Mouse (Mus musculus) spleen, embryonic (tissue): ENCODE data around the gene Grin2c.

ENCODE experiments used
- CTCF ChIA-PET: fragments of 350-600 bp; sonication (Branson Sonifier 250); formaldehyde crosslinking; loops from one replicate; lab custom pipeline; 2022; lab: Charles Lee

The Grin2c gene

DNA sequence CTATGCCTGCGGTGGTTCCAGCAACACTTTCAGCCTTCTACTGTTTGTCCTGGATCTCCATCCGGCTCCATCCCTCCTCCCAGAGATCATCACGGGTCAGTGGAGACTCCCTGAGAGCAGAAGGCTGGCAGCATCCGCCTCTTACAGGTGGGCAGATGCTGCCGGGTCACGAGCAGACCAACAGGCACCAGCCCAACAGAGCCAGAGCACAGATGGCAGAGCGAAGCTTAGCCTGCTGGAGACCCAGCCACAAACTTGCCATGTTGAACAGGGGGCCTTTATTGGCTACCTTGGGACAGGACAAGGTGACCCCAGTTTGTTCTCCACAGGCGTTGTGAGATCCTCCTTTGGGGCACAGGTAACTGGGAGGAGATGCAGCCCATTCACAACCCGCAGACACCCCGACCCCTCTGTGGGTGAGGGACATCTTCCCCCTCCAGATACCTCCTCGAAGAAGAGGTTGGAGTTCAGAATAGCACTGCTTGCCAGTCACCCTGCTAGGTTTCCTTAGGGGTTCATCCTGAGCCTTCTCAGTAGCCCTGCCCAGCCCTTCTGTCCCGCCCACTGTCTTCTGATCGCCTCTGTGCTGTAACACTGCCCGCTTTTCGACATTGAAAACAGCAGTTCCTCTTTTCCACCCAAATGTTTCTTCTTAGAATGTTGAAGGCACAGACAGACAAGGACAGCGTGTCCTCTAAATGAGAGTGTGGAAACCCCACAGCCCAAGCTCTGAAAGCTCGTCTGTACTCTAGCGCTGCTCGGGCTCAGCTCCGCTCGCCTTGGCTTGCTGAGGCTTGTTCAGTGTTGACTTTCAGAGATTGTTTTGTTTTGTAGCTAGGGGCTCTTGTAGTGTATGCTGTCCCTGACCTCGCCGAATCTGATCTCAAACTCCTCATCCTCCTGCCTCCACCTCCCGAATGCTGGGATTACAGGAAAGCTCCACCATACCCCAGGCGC is 58.0 kb downstream of the Grin2c start:
- CTCF ChIA-PET: no interaction called here

DNA sequence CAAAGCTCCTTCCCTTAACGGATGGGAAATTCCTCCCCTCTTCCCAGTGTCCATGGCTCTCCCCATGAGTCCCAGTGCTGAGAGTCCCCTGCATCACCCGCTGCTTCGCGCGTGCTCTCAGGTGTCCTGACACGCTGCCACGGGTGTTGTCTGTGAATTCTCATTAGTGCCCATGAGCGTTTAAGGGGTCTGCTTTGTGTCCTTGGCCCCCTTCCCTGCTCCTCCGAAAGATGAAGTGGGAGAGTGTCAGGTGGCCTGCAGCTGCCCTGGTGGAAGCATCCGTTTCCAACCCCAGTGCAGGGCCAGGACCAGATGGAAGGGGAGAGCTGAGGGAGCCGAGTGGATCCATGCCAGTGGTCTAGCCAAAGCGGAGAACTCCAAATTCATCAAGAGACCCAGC is 58.9 kb downstream of the Grin2c start:
- CTCF ChIA-PET: no interaction called here

DNA sequence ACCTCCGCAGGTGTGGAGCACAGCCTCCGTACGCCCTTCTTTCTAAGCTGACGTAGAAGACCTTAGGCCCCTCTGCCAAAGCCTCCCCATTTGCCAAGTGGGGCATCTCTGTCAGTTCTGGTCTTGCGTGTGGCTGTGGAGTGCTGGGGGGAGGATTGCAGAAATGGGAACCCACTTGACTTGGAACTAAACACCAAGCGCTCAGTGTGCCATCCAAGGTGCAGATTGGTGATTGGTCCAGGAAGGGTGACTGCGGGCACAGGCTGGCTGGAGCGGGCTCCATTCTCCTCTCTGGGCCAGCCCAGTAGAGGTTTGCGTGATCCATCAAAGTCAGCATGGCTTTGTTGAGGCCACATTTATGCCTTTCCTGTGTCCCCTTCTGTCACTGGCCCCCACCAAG is 64.3 kb downstream of the Grin2c start:
- CTCF ChIA-PET: interaction anchor here (0.7 to 1.1 kb wide), 2 partner anchors 28 to 44 kb away, joined by 3 to 5 read pairs; no protein-coding TSS in a partner anchor

DNA sequence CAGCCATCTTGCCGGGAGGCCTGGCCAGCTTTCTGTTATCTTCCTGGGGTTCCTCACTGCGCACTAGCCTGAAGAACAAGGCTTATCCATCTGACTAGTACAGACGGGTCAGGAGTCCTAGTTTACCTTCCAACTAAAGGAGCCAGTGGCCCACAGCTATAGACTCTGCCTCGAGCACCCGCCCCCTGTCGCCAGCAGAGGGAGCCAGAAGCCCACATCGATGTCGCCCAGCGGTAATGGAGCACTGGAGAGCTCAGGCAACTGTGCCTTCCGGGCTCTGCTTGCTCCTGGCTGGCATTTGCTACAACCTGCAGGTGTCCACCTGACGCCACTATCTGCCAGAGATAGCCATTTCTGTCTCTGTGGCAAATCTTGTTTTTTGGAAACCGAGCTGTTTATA is 64.7 kb downstream of the Grin2c start:
- CTCF ChIA-PET: interaction anchor here (0.7 to 1.1 kb wide), 3 partner anchors 28 to 44 kb away, joined by 3 to 5 read pairs (median 3); partner anchors contain the start of gene Slc9a3r1

DNA sequence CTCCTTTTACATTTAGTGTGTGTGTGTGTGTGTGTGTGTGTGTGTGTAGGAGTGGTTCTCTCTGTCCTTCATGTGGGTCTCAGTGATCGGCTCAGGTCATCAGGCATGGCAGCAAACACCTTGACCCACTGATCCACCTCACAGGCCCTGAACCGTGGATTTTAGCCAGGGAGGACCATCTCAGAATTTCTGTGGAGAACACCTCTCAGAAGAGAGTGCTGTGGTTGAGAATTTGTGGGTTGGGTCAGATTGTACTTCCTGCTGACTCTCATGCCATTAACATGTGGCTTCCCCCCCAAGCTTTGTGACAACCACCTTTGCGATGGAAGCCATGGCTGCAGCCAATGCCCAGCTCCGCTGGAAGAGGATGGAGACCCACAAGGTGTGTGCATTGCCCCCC is 66.5 kb downstream of the Grin2c start:
- CTCF ChIA-PET: no interaction called here
